Mouse (Mus musculus): Measurements from ENCODE around the gene Ccdc57.

DNA sequence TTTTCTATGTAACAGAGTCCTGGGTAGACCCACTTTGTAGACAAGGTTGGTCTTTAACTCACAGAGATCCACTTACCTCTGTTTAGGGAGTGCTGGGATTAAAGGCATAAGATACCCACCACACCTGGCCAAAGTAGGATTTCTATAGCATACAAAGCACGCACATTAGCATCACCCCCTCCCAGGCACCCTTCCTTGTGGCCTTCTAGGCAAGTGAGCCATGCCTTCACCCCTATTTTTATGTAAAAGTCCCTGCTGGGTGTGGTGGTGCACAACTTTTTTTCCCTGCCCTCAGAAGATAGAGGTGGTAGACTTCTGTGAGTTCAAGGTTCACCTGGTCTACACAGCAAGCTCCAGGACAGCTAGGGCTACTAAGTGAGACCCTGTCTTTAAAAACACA, 152.8 kb downstream of the Ccdc57 start:
- TF ChIP-seq CTCF (IDR thresholded peaks at IDR 0.05; ENCODE audit: low read depth) = no peak
- no peak for TF ChIP-seq EP300 (IDR thresholded peaks at IDR 0.05; ENCODE audit: low read depth)
